Mouse (Mus musculus) thymus, postnatal 0 days (tissue): Measurements from ENCODE around the gene Wdpcp. TPM values are rescaled to one million over a fixed set of nuclear protein-coding genes. Genes with fewer than 3 reads are reported as not detected.
A peak's percentile ranks its signal among the peaks of the same experiment; 100 is the strongest.
"Not testable (repeated sequence)": the region's sequence is repeated elsewhere in the genome, so short reads cannot be mapped to it uniquely, and the experiment has no call there.

Experiments
- DNase-seq: peaks from one replicate; pipeline ENCODE4 v3.0.0-alpha.2; 2015; ENCODE audit warnings: low spot score
- polyA plus RNA-seq: library from polyadenylated mRNA; unstranded; fragments of >200 nt; fragmentation: Nextera tagmentation; extraction: Ambion mirVana; gene quantifications from 2 replicates; pipeline ENCODE4 v1.2.1, GENCODE M21; 2015

Wdpcp gene
- polyA plus RNA-seq = 5.1 and 5.3 TPM in 2 replicates

GRCm38 (mm10) chr11:21571700-21572381 is at the start of gene Wdpcp, which contains the start of gene Mdh1:
Gene Wdpcp (plus strand): TSS chr11:21572235.
Gene Mdh1 (minus strand): TSS chr11:21572367.
- DNase-seq = peak; percentile 99

GRCm38 (mm10) chr11:21528676-21529394 is 43.2 kb upstream of the Wdpcp start:
- no peak for DNase-seq

GRCm38 (mm10) chr11:21530856-21531255 is 41.2 kb upstream of the Wdpcp start:
- DNase-seq = not testable (repeated sequence)

- no peak for DNase-seq
Measured at GRCm38 (mm10) chr11:21540072-21540471, 32.0 kb upstream of the Wdpcp start.

GRCm38 (mm10) chr11:21540622-21541021 is 31.4 kb upstream of the Wdpcp start:
- DNase-seq = no peak

GRCm38 (mm10) chr11:21542731-21543130 is 29.3 kb upstream of the Wdpcp start:
- no peak for DNase-seq

GRCm38 (mm10) chr11:21545021-21545420 is 27.0 kb upstream of the Wdpcp start:
- no peak for DNase-seq

- no peak for DNase-seq
Measured at GRCm38 (mm10) chr11:21545951-21546350, 26.1 kb upstream of the Wdpcp start.

GRCm38 (mm10) chr11:21546671-21547070 is 25.4 kb upstream of the Wdpcp start:
- no peak for DNase-seq

- DNase-seq = no peak
Measured at GRCm38 (mm10) chr11:21547518-21547917, 24.5 kb upstream of the Wdpcp start.

- DNase-seq = no peak
Measured at GRCm38 (mm10) chr11:21549052-21549451, 23.0 kb upstream of the Wdpcp start.

- no peak for DNase-seq
Measured at GRCm38 (mm10) chr11:21549754-21550153, 22.3 kb upstream of the Wdpcp start.

GRCm38 (mm10) chr11:21550222-21551173 is 21.5 kb upstream of the Wdpcp start:
- no peak for DNase-seq

- no peak for DNase-seq
Measured at GRCm38 (mm10) chr11:21552049-21552448, 20.0 kb upstream of the Wdpcp start.

GRCm38 (mm10) chr11:21559727-21560126 is 12.3 kb upstream of the Wdpcp start:
- no peak for DNase-seq

GRCm38 (mm10) chr11:21561347-21561746 is 10.7 kb upstream of the Wdpcp start:
- no peak for DNase-seq

- no peak for DNase-seq
Measured at GRCm38 (mm10) chr11:21563617-21564325, 8.3 kb upstream of the Wdpcp start.

GRCm38 (mm10) chr11:21564681-21565405 is 7.2 kb upstream of the Wdpcp start:
- DNase-seq = no peak

- DNase-seq = no peak
Measured at GRCm38 (mm10) chr11:21566934-21567333, 5.1 kb upstream of the Wdpcp start.

GRCm38 (mm10) chr11:21567733-21568132 is 4.3 kb upstream of the Wdpcp start:
- DNase-seq = no peak
